Mouse (Mus musculus) thymus, postnatal 0 days (tissue): ENCODE measurements at regions not wholly inside any gene's neighbourhood (a gene's known extent, or its start where the extent isn't known, plus 50 kb on each side); places are given as distances from the start of the nearest gene placed in this dataset.

Experiments
- DNase-seq: peaks from one replicate; pipeline ENCODE4 v3.0.0-alpha.2; 2015; ENCODE audit warnings: low spot score

DNA sequence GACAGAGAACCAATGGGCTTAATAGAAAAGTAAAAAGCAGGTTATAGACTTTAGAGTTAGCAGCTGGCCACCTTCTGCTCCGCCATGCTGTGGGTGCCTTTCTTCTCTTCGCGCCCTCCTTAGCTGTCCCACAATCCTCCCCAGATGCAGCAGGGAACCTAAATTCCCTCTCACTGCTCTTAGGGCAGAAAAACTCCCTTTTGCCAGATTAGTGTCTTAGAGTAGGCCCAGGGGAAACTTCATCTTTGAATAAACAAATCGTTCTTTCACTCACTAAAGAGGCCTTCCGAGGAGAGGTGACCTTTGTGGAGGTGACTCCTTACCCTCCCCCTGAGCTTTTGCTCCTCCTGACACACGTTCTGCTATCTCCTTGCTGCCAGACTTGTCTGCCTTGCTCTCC, 157.0 kb upstream of the Six2 start:
- no peak for DNase-seq

DNA sequence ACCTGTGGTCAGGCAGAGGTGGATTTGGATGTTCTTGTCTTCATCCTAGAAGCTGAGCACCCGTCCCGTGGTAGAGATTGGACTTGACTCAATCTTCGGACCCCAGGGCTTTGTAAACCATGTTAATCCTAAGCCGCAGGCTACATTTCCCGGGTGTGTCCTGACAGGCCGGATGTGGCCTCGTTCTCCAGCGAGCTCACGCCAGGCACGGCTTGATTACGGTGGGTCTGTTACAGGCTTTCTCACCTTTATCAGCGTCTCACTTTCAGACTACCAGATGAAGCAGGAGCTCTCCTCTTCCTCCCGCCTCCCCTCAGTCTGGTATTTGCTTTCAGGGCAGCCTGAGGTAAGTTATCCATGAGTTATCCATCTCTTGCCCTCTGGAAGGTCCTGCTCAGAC, 156.4 kb upstream of the Six2 start:
- DNase-seq = no peak

DNA sequence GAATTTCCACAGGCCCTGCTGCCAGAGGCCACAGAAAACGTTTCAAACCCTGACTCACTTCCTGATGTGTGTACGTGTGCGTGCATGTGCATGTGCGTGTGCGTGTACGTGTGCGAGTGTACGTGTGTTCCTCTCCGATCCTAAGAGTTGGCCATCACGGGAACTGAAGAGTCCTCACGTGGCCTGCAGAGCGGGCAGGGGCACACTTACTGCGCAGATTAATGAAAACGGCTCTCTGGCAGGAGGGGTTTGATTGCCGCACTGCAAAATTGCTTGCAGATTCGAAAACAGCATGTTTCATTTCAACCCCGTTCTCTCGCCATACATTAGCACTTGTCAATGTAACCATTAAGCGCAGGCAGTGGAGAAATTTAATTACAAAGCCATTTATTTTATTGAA, 135.0 kb upstream of the Six2 start:
- DNase-seq = no peak

DNA sequence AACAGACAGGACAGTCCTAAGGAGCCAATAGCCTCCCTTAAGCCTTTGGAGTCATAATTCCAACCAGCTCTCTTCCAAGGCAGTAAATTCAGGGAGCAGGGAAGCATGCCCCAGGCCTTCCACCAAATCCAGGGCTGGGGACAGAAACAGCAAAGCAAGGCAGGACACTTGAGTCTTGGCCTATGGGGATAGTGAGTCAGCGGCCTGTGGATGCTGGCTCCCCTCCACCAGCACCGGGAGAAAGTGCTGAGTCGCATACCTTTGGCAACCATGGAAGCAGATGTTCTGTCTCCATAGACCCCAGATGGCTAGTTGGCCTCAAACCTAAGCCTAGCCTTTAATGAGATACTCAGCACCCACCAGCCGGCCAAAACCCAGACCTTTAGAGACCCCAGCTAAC, 133.8 kb upstream of the Six2 start:
- DNase-seq = no peak

DNA sequence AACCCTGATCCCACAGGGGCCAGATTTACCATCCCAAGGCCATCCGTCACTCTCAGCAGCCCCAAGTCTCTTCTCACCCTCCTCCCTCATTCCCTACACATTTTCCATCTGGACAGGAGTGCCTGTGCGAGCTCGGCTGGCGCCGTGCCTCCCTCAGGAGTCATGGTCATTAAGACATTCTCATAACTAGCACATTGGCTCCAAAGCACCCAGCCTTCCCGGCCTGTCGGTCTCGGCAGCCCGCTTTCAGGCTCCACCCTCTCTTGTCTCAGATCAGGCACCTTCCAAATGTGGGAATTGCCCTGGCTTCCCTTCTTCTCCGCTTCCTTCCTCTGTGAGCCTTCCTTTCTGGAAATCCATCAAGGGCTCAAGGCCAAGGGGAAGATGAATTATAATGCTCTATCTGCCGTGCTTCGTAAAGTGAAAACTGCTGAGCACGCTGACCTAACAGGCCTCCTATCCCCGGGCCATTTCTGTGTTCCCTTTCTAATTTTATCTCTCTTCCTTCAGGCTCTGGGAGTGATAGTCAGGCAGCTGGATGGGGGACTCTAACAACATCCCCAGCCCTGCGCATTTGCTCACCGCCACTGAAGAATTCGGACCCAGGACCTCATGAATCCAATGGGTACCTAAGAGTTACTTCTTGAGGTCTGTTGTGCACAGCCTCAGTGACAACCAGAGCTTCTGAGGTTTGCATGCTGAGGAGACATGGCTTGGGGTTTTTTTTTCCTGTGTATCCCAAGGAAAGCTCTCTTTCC, 130.2 kb upstream of the Six2 start:
- DNase-seq = no peak

DNA sequence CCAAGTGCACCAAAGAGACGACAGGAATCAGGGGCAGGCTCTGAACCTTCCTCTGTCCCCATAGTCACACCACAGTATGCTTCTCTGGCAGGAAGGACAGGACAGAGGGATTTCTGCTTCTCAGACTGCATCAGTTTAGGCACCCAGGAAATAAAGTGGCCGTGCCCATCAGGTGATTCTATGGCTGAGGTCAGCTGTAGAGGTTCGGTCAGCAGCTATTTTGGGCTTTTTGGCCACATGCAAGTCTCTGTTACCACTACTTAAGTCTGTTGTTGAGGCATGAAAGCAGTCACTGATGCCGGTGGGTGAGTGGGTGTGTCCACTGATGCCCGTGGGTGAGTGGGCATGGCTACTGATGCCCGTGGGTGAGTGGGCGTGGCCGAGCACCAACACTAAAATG, 128.4 kb upstream of the Six2 start:
- DNase-seq = no peak

DNA sequence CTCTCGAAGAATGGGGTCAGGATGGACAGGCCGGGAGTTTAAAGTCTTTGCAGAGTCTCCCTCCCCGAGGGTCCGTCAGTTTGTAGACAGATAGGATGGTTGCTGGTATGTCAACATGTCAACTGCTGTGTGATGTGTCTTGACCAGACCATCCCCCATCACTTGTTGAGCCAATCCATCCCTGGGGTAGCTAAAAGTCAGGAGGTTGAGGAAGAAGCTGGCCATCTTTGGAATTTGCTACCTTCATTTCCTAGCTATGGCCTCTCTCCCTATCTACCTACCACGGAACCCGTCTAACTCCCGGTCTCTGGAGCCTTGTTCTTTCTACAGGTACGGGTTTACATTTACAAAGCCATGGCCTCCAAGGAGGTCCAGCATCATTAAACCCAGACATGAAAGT, 128.0 kb upstream of the Six2 start:
- DNase-seq = no peak

DNA sequence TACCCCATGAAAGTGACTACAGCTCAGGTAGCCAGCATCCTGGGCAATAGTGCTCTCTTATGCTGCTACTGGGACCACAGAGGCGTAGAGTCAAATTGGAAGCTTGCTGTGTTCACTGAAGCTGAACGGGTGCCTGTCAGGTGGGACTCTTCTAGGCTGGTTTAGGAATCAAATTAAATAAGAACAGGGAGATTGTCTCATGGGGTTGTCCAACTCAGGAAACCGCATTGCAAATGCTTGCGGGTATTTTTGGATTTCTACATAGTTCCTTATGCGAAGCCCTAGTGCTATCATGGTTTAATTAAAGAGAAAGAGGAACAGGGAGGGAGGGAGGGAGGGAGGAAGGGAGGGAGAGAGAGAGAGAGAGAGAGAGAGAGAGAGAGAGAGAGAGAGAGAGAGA, 120.5 kb upstream of the Six2 start:
- DNase-seq = no peak

DNA sequence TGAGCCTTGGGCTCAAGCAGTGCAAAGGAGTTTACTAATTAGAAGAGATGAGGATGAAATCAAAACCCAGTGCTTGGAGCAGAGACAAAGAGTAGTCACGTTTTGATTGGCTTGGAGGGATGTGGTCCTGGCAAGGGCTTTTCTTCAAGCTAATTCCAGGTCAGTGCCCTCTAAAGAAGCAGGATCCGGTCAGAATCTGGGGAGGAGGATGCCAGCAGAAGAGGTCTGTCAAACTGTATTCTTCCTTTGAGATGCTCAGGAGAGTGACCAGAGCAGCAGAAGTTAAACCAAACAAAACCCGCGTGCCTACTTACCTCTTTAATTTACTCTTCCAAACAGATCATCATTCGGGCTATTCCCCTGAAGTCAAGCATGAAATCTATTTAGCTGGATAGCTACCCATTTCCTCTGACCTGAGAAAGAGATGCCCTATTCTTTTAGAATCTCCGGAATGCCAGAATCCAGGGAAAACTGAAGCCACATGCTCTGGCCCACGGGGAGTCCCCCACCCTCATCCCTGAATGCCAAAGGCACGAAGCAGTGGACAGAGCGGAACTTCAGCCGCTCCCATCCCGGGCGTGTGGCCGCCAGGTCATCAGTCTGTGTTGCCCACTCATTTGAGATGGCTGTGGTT, 117.8 kb upstream of the Six2 start:
- no peak for DNase-seq

DNA sequence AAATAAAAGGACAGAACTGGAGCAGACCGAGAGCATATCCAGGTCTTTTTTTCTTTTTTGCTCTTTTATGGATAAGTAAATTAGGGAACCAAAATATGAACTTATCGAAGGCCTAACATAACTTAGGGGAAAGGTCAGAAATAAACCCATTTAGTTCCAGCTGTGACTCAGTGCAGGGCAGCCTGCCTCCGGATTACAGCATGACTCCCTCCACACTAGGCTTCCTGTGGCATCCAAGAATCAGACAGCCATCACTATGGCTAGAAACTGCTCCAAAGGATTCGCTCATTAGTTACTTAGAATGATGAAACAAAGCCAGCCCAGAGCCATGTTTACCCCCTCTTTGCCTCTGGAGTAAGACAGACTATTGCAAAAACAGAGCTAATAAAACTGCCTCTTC, 116.6 kb upstream of the Six2 start:
- DNase-seq = no peak

DNA sequence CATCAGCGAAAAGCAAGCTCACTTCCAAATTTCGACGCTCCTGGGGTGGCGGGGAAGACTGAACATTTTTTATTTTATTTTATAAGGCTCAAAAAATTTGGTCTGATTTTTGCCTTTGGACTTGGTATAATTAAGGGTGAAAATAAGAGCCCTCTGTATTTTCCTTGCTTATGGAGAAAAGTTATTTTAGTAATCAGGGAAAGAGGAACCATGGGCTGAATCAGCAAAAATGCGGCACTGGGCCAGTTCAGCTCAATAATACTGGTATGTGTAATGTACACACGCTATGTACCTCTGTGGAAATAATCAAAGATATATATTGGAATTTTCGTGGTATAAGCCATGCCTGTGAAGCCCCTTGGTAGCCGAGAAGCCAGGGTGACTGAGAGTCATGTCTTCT, 113.7 kb upstream of the Six2 start:
- no peak for DNase-seq

DNA sequence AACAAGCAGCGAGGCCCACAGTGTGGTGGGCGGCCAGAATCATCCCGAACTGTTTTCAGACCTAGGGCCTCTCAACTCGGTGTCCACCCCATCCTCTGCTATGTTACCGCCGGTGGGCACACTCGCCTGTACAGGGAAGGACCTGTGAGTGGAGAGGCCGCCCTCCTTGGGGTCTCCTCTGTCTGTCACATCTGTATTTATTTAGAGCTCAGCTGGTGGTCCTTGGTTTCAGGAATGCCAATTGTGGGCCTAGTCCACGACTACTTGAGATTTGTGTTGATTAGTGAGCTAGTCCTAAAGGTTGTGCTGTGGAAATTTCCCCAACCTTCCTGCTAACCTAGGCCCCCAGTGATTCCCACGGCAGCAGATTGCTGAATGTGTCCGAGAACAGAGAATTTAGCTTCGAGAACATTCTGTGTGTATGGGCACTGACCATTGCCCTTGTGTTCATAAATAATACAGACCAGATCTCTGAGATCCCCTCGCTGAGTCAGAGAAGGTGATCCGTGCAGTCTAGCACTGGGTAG, 113.1 kb upstream of the Six2 start:
- no peak for DNase-seq

DNA sequence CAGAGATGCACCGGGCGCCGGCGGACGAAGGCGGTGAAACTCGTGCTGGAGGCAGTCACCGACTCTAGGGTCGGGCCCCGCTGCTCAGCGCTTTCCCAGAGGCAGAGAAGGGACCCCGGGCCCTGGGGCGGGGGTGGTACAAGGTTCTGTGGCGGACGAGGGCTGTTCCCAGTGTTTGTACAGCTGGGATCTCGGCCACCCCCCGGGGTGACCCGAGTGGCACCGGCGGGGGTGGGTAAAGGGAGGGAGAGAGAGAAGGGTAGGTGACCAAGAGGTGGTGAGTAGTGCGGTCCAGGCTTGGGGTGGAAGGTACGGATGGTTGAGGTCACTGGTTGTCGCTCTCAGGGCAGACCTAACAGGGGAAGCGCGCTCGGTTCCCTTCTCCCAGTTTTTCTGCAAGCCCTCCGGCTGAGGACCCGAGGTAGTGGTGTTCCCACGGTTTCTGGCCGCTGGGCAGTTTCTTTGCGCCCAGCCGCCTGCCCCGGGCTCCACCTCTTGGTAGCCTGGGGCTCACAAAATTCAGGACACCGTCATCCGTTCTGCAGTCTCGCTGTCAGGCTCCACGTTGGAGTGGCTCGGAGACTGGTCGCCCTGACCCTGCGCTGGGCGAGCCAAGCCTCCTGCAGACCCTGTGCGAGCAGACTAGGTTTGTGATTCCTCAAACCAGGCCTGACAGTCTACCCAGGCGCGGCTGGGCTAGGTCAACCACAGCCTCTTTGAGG, 112.4 kb upstream of the Six2 start:
- DNase-seq = no peak

DNA sequence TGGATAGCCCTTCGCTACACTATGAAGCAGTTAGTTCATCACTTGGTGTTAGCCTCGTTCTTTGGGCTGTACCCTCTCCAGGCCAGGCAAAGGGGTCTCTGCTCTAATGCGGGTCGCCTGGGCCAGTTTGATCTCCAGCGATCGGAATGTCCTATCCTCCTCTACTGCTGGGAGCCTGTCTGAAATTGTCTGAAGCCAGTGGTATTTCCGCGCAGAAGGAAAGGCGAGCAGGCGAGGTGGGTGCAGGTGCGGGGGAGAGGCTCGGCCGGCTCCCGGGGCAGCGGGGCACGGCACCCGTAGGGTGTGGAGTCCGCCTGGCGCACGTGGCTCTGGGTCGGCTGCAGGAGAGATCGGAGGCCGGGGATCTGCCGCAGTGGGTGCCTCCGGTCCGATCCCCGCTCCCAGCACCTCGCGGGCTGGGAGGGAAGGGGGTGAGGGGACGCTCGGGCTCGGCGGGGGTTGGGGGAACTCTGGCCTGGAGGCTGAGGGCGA, 111.8 kb upstream of the Six2 start:
- DNase-seq = no peak

DNA sequence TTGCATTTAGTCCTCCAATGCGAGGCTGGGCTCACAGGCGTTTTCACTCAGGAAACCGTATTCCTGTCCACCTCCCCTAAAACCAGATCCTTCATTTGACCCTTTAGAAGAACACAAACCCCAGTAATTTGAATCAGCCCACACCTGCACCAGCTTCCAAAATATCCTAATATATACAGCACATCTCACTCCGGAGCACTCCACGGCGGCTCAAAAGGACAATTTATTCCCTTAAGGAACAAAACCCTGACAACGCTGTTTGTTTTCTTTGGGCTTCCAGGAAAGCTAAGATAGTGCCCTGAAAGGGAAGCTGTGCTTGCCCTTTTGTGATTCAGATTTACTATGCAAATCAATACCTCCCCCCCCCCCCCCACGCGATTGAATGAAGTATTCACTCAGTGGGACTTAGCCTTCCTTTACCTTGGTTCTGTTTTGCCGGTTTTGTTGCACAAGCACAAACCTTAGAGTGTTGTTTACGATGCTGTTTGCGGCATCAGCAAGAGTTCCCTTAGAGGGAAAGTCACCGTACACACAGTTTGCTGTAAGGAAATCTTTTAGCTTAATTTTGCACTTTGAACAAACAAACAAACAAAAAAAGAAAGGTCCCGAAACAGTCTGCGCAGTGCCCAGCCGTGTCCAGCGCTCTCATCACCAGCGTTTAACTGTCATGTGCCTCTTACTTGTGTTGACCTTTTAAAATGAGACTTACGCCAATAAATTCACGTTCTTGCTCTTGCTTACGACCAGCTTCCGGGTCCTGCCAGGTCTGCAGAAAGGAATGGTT, 111.2 kb upstream of the Six2 start:
- DNase-seq = no peak

DNA sequence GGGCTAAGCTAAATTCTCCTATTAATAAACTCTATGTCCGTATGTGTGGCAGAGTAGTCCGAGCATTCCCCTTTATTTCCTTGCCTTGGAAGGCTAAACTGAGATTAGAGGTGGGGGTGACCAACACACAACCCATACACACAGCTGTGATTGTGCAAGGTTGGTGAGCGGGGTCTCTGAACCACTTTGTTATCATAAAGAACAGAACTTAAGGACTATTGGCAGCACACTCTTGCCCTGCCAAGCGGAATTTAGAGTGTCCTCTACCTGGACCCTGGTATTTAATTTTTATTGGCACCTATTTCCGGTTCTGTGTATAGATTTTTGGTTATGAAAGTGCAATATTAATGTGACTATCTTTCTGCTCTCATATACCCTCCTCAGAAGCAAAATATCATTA, 109.7 kb upstream of the Six2 start:
- no peak for DNase-seq

DNA sequence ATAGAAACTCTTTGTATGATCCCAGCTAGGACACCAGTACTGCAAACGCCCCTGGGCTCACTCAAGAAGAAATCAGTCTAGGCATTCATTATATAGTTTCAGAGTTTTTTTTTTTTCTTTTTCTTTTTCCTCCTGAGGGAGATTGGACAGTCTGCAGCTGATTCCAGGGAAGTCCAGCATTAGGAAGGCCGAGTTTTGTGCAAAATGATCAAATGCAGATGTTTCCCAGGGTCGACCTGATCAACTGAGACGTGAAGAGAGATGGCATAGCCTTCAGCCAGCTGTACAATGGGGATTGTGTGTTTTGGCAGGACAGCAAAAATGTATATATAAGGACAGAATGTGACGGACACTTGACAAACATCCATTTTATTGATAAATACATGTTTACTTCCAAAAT, 107.7 kb upstream of the Six2 start:
- no peak for DNase-seq

DNA sequence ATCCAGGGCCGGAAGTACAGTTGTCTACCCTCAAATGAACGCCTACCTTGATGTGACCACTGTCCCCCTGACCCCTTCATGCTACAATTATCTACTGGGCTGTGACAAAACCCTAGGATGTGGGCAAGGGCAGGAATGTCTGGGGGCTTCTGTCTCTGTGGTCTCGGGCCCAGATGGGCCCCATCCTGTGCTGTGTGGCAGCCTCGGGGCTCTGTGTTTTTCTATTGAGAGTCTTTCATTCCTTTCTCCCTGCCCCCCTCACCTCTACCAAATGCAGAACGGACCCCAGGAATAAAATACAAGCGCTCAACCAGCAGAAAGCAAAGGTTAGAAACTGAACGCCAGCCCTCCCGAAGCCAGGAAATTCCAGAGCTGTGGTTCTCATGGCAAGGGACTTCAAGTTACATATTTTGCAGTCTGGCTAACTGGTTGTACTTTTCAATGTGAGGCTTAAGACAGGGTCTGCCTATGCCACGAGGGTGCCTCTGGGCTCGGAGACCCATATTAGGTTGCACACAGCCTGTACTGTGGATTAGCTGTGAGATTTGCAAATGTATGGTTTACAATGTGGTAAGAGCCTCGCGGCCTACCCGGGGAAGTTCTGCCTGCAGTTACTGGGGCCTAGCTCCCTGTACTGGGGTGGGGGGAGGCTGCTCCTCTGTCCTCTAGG, 97.7 kb upstream of the Six2 start:
- DNase-seq = no peak

DNA sequence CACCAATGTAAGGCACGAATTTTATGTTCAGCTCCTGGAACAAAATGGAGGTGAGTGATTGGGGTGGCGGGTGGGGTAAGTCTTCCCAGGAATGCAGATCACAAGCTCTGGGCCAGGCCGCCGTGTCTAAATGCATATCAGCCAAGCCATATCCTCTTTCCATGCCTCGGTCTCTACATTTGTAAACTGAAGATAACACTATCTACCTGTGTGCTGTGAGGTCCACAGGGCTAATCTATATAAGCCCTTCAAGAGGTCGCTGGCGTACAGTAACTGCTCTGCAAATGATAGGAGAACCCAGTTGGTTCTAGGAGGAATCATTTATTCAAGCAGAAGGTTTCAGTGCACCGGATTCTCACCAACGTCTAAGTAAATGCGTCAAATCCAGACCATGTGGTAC, 92.4 kb upstream of the Six2 start:
- no peak for DNase-seq

DNA sequence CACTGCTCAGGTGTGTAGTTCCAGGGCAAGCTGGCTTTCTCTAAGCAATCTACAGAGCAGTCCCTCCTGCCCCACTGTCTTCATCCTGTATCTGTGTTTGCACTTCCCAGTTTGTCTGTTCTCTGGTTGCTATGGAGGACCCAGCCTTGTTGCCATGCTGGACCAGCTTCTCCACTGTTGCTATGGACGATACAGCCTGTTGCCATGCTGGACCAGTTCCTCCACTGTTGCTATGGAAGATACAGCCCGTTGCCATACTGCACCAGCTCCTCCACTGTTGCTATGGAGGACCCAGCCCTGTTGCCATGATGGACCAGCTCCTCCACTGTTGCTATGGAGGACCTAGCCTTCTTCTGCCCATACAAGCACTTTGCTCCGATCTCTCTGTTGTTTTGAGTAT, 88.8 kb upstream of the Six2 start:
- DNase-seq = no peak

DNA sequence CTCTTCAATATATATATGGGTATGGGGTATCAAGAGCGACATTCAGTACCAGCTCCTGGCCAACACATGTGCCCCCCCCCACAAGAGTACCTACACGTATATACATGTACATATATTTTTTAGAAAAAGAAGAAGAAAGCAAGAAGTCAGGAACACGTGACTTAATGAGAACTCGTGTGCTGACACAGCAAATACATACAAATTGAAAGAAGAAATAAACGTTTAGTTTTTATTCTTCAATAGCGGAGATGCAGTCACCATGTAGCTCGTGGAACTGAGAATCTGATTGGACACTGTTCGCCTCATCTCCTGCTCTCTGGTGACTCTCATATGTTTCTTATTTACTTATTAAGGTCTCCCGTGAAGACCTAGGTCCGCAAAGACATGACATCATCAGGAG, 80.3 kb upstream of the Six2 start:
- DNase-seq = no peak
